Mouse (Mus musculus) retina, adult 2 months (tissue): ENCODE measurements around the gene Psmd7.
A peak's percentile ranks its signal among the peaks of the same experiment; 100 is the strongest.
"Not testable (repeated sequence)": the region's sequence is repeated elsewhere in the genome, so short reads cannot be mapped to it uniquely, and the experiment has no call there.

ENCODE experiments used
- DNase-seq: peaks from one replicate; pipeline ENCODE4 v3.0.0-alpha.2; 2012; ENCODE audit warnings: low read depth, low spot score

Psmd7 gene

GRCm38 (mm10) chr8:107587995-107588780 is at the start of gene Psmd7:
TSS of gene Psmd7 (minus strand) at chr8:107588464.
- peak; percentile 82 for DNase-seq

DNA sequence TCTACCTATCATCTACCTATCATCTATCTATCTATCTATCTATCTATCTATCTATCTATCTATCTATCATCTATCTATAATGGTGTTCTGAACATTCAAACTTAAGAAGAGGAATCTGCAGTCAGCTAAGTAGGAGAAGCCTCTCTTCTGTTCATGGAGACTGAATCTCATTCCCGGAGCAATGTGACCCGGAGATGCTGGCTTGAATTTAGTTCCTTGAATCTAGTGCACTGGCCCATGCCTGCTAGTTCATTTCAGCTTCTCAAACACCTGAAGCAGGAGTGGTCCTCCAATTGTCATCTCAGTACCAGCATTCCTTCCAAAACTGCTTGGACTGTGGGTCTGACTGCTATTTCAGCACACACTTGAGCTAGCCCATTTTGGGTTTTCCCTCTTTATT is 45.5 kb upstream of the Psmd7 start:
- no peak for DNase-seq

DNA sequence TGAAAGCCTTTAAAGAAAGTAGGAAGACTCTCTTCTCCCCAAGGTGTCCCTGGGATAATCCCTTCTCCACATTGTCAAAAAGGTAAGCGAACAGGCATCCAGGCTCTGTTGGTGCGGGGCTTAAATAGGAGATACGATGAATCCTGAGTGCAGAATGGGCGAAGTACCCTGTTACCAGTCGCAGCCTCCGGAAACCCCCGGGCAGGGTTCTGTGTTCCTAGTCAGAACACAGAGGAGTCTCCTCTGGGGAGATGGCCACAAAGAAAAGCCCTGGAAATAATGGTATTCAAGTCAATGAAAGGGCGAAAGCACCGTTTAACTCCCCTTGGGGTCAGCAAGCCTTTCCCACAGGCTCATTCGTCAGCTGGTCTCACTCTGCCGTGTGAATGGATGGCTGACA is 41.4 kb upstream of the Psmd7 start:
- DNase-seq: no peak

DNA sequence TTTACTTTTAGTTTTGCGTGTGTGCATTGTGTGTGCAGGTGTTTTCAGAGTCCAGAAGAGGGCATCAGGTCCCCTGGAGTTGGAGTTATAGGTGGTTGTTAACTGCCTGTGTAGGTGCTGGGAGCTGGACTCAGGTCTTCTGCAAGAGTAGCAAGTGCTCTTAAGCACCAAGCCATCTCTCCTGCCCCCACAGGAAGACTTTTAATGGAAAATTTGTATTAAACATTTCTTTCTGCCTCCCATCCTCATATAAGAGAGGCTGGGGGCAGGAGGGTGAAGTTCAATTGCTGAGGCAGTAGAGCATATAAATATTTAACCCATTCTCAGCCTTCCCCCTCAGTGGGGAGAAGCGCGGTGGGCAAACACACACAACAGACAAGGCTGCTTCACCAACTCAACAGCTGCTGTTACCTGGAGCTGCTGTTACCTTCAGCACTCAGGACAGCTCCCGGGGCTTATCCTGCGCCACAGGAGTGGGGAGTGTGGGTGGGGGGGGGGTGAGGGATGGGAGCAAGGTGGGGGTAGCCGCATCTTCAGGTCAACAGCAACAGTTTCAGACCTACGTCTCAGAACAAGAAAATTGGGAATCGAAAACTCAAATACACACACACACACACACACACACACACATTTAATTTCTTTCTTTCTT is 40.4 kb upstream of the Psmd7 start:
- DNase-seq: no peak

DNA sequence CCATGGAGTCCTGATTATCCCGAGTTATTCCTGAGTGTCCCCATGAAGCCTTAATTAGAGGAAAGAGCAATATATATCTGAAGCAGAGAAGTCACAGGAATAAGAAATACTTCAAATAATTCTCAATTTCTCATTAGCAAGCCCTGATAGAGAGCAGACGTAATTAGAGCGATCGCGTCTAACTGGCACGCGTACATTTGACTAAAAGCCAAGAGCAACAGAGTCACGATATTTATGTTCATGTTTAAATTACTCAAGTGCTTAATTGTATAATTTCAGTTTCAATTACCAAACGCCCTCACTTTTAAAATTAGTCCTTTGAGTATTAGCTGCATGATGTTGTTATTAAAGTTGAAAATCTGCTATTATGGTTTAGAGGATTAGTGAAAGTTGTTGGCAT is 39.6 kb upstream of the Psmd7 start:
- no peak for DNase-seq

DNA sequence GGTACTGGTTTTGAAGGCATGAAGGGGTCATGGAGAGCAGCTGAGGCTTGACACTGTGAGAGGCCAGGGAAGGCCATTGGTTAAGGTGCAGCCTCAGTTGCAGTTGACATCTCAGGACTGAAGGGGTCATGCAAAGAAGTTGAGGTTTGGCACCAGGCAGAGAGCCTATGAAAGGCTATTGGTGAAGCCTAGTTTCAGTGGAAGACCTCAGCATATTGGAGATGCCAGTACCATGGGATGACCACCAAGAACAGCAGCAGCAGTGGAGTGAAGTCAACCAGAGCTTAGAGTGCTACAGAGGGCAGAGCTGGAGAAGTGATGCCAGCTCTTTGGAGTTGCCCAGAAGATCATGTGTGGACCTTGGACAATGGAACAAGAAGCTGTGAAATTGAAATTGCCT is 36.0 kb upstream of the Psmd7 start:
- DNase-seq: not testable (repeated sequence)

DNA sequence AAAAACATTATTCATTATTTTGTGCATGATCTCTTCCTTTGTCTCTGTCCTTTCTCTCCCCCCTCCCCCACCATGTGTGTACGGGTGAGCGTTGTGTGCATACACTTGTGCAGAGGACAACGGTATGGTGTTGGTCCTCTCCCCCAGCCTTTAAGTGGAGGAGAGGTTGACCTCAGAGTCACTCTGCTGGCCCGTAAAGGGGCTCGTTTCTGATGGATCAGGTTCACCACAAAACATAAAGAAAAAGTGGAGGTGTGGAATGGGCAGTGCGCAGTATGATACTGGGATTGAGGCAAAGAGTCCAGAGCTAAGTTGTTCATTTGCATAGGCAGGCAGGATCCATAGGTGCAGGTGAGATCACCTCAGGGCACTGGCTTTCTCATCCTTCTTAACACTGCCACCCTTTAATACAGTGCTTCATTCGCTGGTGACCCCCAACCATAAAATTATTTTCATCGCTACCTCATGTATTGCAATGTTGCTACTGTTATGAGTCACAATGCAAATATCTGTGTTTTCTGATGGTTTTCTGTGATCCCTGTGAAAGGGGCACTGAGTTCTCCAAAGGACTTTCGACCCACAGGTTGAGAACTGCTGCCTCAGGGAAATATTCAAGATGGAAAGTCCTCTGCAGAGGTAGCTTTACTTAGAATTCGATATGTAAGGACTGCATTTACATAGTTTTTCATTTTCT is 33.8 kb upstream of the Psmd7 start:
- no peak for DNase-seq

GRCm38 (mm10) chr8:107621136-107621535 is 32.9 kb upstream of the Psmd7 start:
- no peak for DNase-seq

- DNase-seq: no peak
Observed at GRCm38 (mm10) chr8:107618499-107618898, 30.2 kb upstream of the Psmd7 start.

- DNase-seq: no peak
Observed at GRCm38 (mm10) chr8:107613411-107613810, 25.1 kb upstream of the Psmd7 start.

GRCm38 (mm10) chr8:107610845-107611244 is 22.6 kb upstream of the Psmd7 start:
- no peak for DNase-seq

DNA sequence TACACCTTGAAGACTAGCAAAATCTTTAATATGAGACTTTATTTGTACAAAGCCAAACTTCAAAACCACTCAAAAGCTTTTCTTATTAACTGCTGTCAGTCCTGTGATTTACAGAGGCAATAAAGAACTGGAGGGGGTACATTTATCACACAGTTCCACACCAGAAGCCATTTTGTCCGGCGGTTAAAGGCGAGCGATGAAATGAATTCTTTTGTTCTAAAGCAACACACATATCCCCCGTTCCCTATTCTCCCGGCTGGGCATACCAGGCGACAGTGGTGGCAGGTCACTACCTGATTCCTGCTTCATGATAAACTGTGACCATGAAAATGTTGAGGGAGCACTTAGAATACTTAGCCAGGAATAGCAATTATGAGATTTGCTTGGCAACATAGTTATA is 20.5 kb upstream of the Psmd7 start:
- DNase-seq: no peak

DNA sequence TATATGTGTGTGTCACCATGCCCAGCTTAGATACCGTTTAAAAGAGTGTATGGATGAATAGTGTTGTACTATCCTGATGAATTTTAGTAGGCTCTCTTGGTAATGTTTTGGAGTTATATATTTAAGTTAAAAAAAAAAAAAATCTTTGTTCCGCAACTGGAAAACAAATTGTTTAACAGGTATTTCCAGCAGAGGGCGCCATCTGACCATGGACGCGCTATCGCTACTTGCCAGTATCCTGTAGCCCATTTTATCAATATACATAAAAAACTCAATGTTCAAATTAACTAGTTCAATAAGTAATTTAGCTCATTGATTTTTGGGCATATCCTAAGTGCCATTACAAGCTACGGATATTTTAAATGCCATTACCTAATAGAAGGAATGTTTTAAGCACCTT is 14.8 kb upstream of the Psmd7 start:
- peak; percentile 37 for DNase-seq

DNA sequence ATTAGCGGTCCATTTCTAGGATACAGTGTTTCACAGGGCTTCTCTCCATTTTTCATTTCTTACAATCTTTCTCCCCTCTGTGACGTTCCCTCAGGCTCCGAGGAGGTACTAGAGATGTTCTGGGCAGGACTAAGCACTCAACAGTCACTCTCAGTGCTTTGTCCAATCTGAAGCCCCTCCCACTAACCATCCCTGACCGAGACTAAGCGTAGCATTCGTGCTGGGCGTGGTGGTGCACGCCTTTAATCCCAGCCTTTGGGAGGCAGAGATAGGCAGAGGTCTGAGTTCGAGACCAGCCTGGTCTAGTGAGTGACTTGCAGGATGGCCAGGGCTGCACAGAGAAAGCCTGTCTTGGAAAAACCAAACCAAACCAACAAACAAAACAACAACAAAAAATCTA is 11.4 kb upstream of the Psmd7 start:
- no peak for DNase-seq

DNA sequence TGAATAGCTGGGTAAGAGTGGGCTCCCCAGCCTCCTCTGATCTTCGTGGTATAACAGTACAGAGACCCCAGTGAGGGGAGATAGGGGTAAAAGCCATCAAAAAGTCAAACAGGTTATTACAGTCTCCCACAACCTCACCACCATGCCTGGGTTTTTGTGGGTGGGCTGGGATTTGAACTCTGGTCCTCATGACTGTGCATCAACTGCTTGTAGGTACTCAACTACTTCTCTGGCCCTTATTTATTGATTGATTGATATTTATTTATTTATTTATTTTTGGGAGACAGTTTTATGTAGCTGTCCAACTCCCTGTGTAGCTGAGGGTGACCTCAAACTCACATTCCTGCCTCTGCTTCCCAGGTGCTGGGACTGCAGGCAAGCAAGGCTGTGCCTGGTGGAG is 9.5 kb upstream of the Psmd7 start:
- no peak for DNase-seq

DNA sequence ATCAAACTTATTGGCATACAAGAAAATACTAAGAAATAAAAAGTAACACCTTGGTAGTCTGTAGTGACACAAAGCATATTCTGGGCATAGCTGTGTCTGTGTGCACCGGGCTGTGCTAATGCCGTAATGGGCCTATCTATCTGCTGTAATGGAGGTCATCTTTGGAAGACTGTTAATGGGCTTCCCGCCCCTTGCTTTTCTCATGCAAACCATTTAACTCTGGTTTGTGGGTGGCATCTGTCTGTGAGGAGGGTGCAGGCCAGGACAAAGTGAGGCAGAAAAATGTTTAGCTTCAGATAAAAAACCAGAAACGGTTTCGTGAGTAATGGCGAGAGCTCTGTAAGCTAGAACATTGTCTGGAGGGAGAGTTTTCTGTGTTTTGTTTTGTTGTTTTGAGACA is 6.6 kb upstream of the Psmd7 start:
- DNase-seq: no peak

DNA sequence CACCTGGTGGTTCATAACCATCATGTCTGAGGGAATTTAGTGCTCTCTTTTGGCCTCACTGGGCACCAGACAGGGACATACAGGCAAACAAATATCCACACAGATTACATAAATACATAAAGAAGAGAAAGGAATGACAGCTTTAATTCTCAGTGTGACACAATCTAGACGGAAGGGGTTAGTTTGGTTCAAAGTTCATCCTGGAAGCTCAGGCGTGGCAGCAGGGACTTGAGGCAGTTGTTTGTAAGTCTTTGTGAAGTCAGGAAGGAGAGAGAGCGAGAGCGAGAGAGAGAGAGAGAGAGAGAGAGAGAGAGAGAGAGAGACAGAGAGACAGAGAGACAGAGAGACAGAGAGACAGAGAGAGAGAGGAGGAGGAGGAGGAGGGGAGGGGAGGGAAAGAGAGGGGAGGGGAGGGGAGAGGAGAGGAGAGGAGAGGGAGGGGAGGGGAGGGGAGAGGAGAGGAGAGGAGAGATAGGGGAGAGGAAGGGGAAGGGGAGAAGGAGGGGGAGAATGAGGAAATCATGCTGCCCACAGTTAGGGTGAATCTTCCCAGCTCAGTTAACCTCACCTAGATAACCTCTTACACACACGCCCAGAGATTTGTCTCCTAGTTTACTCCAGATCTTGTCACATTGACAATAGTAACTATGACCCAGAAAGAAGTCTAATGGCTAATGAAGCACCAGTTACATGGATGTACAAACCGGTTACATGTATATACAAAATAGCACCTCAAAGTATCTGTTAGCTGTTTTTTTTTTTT is 5.9 kb upstream of the Psmd7 start:
- no peak for DNase-seq

DNA sequence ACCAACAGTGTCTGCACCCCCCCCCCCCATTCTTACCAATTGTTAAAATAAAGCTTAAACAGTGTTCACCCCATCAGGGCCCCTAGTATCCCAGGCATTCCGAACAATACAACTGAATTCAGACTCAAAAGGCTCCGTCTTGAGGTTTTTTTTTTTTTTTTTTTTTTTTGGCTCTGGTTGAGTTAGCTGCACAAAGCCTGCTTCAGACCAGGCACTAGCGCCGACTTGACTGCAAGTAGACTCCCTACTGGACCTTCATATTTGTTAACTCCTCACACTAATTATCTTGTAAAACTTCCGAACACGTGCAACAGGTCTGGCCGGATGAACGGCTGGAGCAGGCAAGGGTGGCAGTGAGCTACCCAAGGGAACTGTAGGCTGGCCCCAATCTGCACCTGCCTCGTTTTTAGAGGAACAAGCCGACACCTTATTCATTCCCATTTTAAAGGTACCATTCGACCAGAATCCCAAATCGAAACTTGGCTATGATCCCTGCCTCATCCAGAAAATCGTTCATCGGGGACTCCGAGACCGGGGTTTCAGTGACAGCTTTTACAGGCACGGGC is 752 bp downstream of the Psmd7 start:
- no peak for DNase-seq

- no peak for DNase-seq
Observed at GRCm38 (mm10) chr8:107582136-107582535, 6.1 kb downstream of the Psmd7 start.

- DNase-seq: no peak
Observed at GRCm38 (mm10) chr8:107581536-107581935, 6.7 kb downstream of the Psmd7 start.

DNA sequence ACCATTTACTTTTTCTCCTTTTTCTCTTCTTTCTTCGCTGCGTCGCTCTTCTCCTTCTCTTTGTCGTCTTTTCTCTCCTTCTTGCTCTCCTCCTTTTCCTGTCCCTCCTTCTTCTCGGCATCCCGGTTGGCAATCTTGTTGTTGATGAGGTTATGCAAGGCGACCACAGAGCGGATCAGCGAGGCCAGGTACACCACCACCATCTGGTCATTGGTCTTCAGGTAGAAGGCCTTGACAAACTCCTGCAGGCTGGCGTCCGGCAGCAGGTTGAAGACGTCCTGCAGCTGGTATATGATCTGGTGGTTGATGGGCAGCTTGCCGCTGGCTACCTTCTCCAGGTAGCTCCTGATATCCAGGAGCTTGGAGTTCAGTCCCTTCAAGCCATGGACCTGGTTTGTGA is 7.4 kb downstream of the Psmd7 start:
- DNase-seq: no peak

DNA sequence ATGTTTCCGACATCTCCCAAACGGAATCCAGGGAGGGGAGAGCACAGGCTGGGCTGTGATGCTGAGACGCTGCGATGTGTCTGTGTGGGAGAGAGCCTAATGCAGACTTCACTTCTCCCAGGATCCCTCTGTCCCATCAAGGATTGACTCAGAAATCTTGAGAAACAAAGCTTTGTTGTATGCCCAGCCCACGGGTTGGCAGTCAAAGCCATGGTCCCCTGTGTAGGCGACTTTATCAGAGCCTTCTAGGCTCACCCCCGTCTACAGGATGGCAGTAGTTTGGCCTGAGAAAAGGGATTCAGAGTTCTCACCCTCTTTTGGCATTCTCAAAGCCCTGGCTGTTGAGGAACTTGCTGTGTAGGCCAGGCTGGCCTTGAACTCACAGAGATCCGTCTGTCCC is 9.7 kb downstream of the Psmd7 start:
- no peak for DNase-seq
